33 mouse cellular contexts compared by ENCODE assay signal in genomic region chr15:9252891-9253290, GRCm38 (mm10). TPM values are rescaled to one million over a fixed set of nuclear protein-coding genes. Genes with fewer than 3 reads are reported as not detected.
DNase-seq lines count a peak whose midpoint lies in the region; ATAC-seq and TF ChIP-seq lines count a peak whose summit lies in the region.
"Had no signal": no experiment of that assay in that cellular context is flagged by ENCODE, and none has a peak within 500 bp of the region (broad histone marks: within the 10 kb centered on the region; RNA-seq: fewer than 3 reads in every experiment).

No protein-coding gene starts in this region.

- TF ChIP-seq CTCF in kidney, adult 2 months (conservative IDR thresholded peaks at IDR 0.05; ENCODE audit: insufficient read depth, insufficient read length, low read depth, low read length): no peak
- TF ChIP-seq CTCF in kidney, postnatal 0 days (IDR thresholded peaks at IDR 0.05; ENCODE audit: low read depth): no peak

- no peaks in the 10 kb centered on the region for H3K36me3 ChIP-seq in kidney, adult 2 months (ENCODE audit: control insufficient read depth, insufficient read depth, low read length)
- no peaks in the 10 kb centered on the region for H3K36me3 ChIP-seq in kidney, embryonic 16.5 days (ENCODE audit: insufficient read depth, low read length)
- H3K36me3 ChIP-seq in kidney, postnatal 0 days (ENCODE audit: insufficient read depth, low read length): no peaks in the 10 kb centered on the region
- H3K36me3 ChIP-seq in kidney, embryonic 15.5 days: no peaks in the 10 kb centered on the region
- H3K36me3 ChIP-seq: embryonic facial prominence, embryonic 10.5 days; embryonic facial prominence, embryonic 13.5 days; forebrain, embryonic 12.5 days; forebrain, embryonic 15.5 days; G1E; heart, embryonic 10.5 days; heart, embryonic 13.5 days had no signal

- WGBS in kidney, adult 2 months: 55% methylated on average over 3 of the region's 3 CpGs
- 88% methylated on average over 3 of the region's 3 CpGs for WGBS in kidney, embryonic 16.5 days
- WGBS in kidney, postnatal 0 days: 86% methylated on average over 3 of the region's 3 CpGs
- WGBS in kidney, embryonic 15.5 days: 86% methylated on average over 3 of the region's 3 CpGs

- ATAC-seq in kidney, embryonic 16.5 days (ENCODE audit: low FRiP score, low TSS enrichment): no peak
- ATAC-seq in kidney, postnatal 0 days (replicated peaks; ENCODE audit: low FRiP score, low read depth): no peak
- ATAC-seq in kidney, embryonic 15.5 days (replicated peaks; ENCODE audit: low FRiP score): no peak
- ATAC-seq: forebrain, embryonic 15.5 days; Patski had no signal

- peak; percentile 79 for DNase-seq in kidney, adult 2 months
- DNase-seq in kidney, postnatal 0 days (ENCODE audit: low spot score): peak; percentile 14
- peak; percentile 12 for DNase-seq in kidney, postnatal 14 days
- DNase-seq in frontal cortex, postnatal 25 days (ENCODE audit: low spot score in 2 of 2): no peak
- DNase-seq in cerebellum, adult 9-10 months: no peak
- DNase-seq: adrenal gland, postnatal 10 days; B cell, adult 2 months; cerebellum, adult 11 months; cerebellum, adult 2 months; cerebellum, postnatal 10 days; cerebellum, postnatal 36 days; embryo, embryonic 11 days; gastrocnemius, postnatal 10 days; gastrocnemius, postnatal 36 days; heart, adult 2 months; heart, postnatal 14 days; heart, postnatal 4 days had no signal

- H3K9me3 ChIP-seq in kidney, embryonic 16.5 days (ENCODE audit: low read length): 0 out of 2 replicates have a peak, but pooled peaks cover 3% of the 10 kb centered on the region
- H3K9me3 ChIP-seq in kidney, postnatal 0 days (replicated peaks; ENCODE audit: low read length): no peaks in the 10 kb centered on the region
- no peaks in the 10 kb centered on the region for H3K9me3 ChIP-seq in kidney, embryonic 15.5 days (replicated peaks)
- H3K9me3 ChIP-seq: embryonic facial prominence, embryonic 13.5 days; forebrain, embryonic 12.5 days; forebrain, embryonic 15.5 days; G1E; heart, embryonic 10.5 days; heart, embryonic 13.5 days had no signal

- H3K4me1 ChIP-seq in kidney, adult 2 months (ENCODE audit: control insufficient read depth, insufficient read depth, low read length): no peaks in the 10 kb centered on the region; the same call in 1 of the 2 replicates
- H3K4me1 ChIP-seq in kidney, embryonic 16.5 days (ENCODE audit: insufficient read depth, low read length): no peaks in the 10 kb centered on the region
- no peaks in the 10 kb centered on the region for H3K4me1 ChIP-seq in kidney, postnatal 0 days (replicated peaks; ENCODE audit: insufficient read depth, low read length)
- H3K4me1 ChIP-seq in kidney, embryonic 15.5 days: no peaks in the 10 kb centered on the region
- H3K4me1 ChIP-seq: embryonic facial prominence, embryonic 10.5 days; embryonic facial prominence, embryonic 13.5 days; forebrain, embryonic 12.5 days; forebrain, embryonic 15.5 days; heart, embryonic 10.5 days had no signal

- no peak overlapping the region for H3K27ac ChIP-seq in kidney, adult 2 months (ENCODE audit: insufficient read depth, low read depth, low read length)
- H3K27ac ChIP-seq in kidney, embryonic 16.5 days (ENCODE audit: low read length): no peak overlapping the region
- H3K27ac ChIP-seq in kidney, postnatal 0 days: no peak overlapping the region
- H3K27ac ChIP-seq in kidney, embryonic 15.5 days: no peak overlapping the region
- H3K27ac ChIP-seq: embryonic facial prominence, embryonic 10.5 days; embryonic facial prominence, embryonic 13.5 days; forebrain, embryonic 12.5 days; forebrain, embryonic 15.5 days; heart, adult 2 months; heart, embryonic 10.5 days; heart, embryonic 13.5 days; hindbrain, embryonic 14.5 days had no signal

- no peaks in the 10 kb centered on the region for H3K27me3 ChIP-seq in kidney, adult 2 months (replicated peaks; ENCODE audit: control insufficient read depth, insufficient read depth, low read length)
- H3K27me3 ChIP-seq in kidney, embryonic 16.5 days (ENCODE audit: insufficient read depth, low read length): no peaks in the 10 kb centered on the region
- no peaks in the 10 kb centered on the region for H3K27me3 ChIP-seq in kidney, postnatal 0 days (ENCODE audit: insufficient read depth, low read length)
- H3K27me3 ChIP-seq in kidney, embryonic 15.5 days: no peaks in the 10 kb centered on the region
- H3K27me3 ChIP-seq: CH12.LX; embryonic facial prominence, embryonic 13.5 days; forebrain, embryonic 12.5 days; forebrain, embryonic 15.5 days; heart, embryonic 13.5 days had no signal

- H3K9ac ChIP-seq in kidney, embryonic 16.5 days (replicated peaks; ENCODE audit: low read length): no peak overlapping the region
- H3K9ac ChIP-seq in kidney, postnatal 0 days (ENCODE audit: low read depth, low read length): no peak overlapping the region
- H3K9ac ChIP-seq in kidney, embryonic 15.5 days: no peak overlapping the region
- H3K9ac ChIP-seq: embryonic facial prominence, embryonic 13.5 days; forebrain, embryonic 12.5 days; forebrain, embryonic 15.5 days; heart, embryonic 13.5 days; hindbrain, embryonic 14.5 days had no signal

- H3K4me2 ChIP-seq in kidney, embryonic 16.5 days (replicated peaks; ENCODE audit: low read depth, low read length): no peak overlapping the region
- H3K4me2 ChIP-seq in kidney, postnatal 0 days (ENCODE audit: low read length): no peak overlapping the region
- no peak overlapping the region for H3K4me2 ChIP-seq in kidney, embryonic 15.5 days
- H3K4me2 ChIP-seq: embryonic facial prominence, embryonic 13.5 days; forebrain, embryonic 12.5 days; forebrain, embryonic 15.5 days; heart, embryonic 13.5 days; hindbrain, embryonic 14.5 days had no signal

- TF ChIP-seq POLR2A in kidney, adult 2 months (IDR thresholded peaks at IDR 0.05; ENCODE audit: low read depth, low read length): no peak

- no peak overlapping the region for H3K4me3 ChIP-seq in kidney, adult 2 months (ENCODE audit: insufficient read depth, low read depth, low read length)
- no peak overlapping the region for H3K4me3 ChIP-seq in kidney, embryonic 16.5 days (ENCODE audit: low read length)
- no peak overlapping the region for H3K4me3 ChIP-seq in kidney, postnatal 0 days (replicated peaks; ENCODE audit: low read depth, low read length)
- no peak overlapping the region for H3K4me3 ChIP-seq in kidney, embryonic 15.5 days (replicated peaks)
- H3K4me3 ChIP-seq: embryonic facial prominence, embryonic 10.5 days; embryonic facial prominence, embryonic 13.5 days; erythroblast, embryonic 14.5 days; forebrain, embryonic 12.5 days; forebrain, embryonic 15.5 days; heart, adult 2 months; heart, embryonic 10.5 days; heart, embryonic 13.5 days had no signal

RNA-seq across cellular contexts. Expression of gene Ugt3a1, which starts 23.8 kb away (rescaled TPM):
- polyA plus RNA-seq in kidney, adult 2 months (2012; rRNA removed): 193 and 203 TPM in 2 replicates
- polyA plus RNA-seq in kidney, embryonic 16.5 days (2015; fragmentation: Nextera tagmentation; extraction: Ambion mirVana): 0.13 and 0.49 TPM in 2 replicates
- polyA plus RNA-seq in kidney, postnatal 0 days (2015; fragmentation: Nextera tagmentation; extraction: Ambion mirVana): 3.5 and 5.0 TPM in 2 replicates
- 0.13 and 0.17 TPM in 2 replicates for polyA plus RNA-seq in kidney, embryonic 15.5 days (2015; fragmentation: Nextera tagmentation; extraction: Ambion mirVana)
- polyA plus RNA-seq: cerebellum, adult 2 months; cortical plate, adult 2 months; embryonic facial prominence, embryonic 10.5 days; embryonic facial prominence, embryonic 13.5 days; erythroblast, embryonic 14.5 days; forebrain, embryonic 12.5 days; forebrain, embryonic 15.5 days; G1E; heart, adult 2 months; heart, embryonic 10.5 days; heart, embryonic 13.5 days; heart, embryonic 16.5 days; hindbrain, embryonic 11.5 days; hindbrain, embryonic 14.5 days; Patski had no signal

Comparison
In these comparisons a context has a peak if more than half of its experiments do, and no peak if none do; other contexts are left out.
1. RNA of gene Ugt3a1, which starts 23.8 kb away (polyA plus RNA-seq): 193 to 203 TPM in kidney, adult 2 months; 3.5 to 5.0 TPM in kidney, postnatal 0 days, 0.13 to 0.49 TPM in kidney, embryonic 16.5 days and 0.13 to 0.17 TPM in kidney, embryonic 15.5 days; every median in the first group is over 10 times any median in the second.
2. DNase-seq: peak in kidney, adult 2 months (single experiment), kidney, postnatal 0 days (single experiment) and kidney, postnatal 14 days (single experiment); none in frontal cortex, postnatal 25 days (0 of 2) and cerebellum, adult 9-10 months (single experiment).